Mouse (Mus musculus) layer of hippocampus, adult 9-10 months (tissue): Measurements from ENCODE around the gene Disp1.

Experiments used
- DNase-seq: peaks from one replicate; pipeline ENCODE4 v3.0.0; 2022; ENCODE audit warnings: low spot score

The Disp1 gene

GRCm38 (mm10) chr1:183127246-183127645, 94.1 kb downstream of the Disp1 start:
- DNase-seq = no peak

- DNase-seq = no peak
These were observed 97.6 kb downstream of the Disp1 start for GRCm38 (mm10) chr1:183123725-183124124.

GRCm38 (mm10) chr1:183120341-183120923, 100.9 kb downstream of the Disp1 start:
- DNase-seq = no peak

GRCm38 (mm10) chr1:183117827-183118825, 103.2 kb downstream of the Disp1 start:
- no peak for DNase-seq

- no peak for DNase-seq
These were observed 104.1 kb downstream of the Disp1 start for GRCm38 (mm10) chr1:183116946-183117826.

- no peak for DNase-seq
These were observed 104.9 kb downstream of the Disp1 start for GRCm38 (mm10) chr1:183116441-183116840.

GRCm38 (mm10) chr1:183115076-183115475, 106.2 kb downstream of the Disp1 start:
- DNase-seq = no peak

GRCm38 (mm10) chr1:183114554-183114953, 106.8 kb downstream of the Disp1 start:
- DNase-seq = no peak

- DNase-seq = no peak
These were observed 107.8 kb downstream of the Disp1 start for GRCm38 (mm10) chr1:183113546-183113945.

- no peak for DNase-seq
These were observed 113.8 kb downstream of the Disp1 start for GRCm38 (mm10) chr1:183107476-183107875.

GRCm38 (mm10) chr1:183104696-183105095, 116.6 kb downstream of the Disp1 start:
- no peak for DNase-seq

GRCm38 (mm10) chr1:183102775-183103174, 118.5 kb downstream of the Disp1 start:
- DNase-seq = no peak

- DNase-seq = no peak
These were observed 119.2 kb downstream of the Disp1 start for GRCm38 (mm10) chr1:183102153-183102552.

- no peak for DNase-seq
These were observed 120.0 kb downstream of the Disp1 start for GRCm38 (mm10) chr1:183101371-183101770.

GRCm38 (mm10) chr1:183100245-183100644, 121.1 kb downstream of the Disp1 start:
- no peak for DNase-seq

GRCm38 (mm10) chr1:183099686-183100085, 121.6 kb downstream of the Disp1 start:
- DNase-seq = no peak

- DNase-seq = no peak
These were observed 123.7 kb downstream of the Disp1 start for GRCm38 (mm10) chr1:183097606-183098005.

- DNase-seq = no peak
These were observed 125.8 kb downstream of the Disp1 start for GRCm38 (mm10) chr1:183095454-183096088.

- DNase-seq = no peak
These were observed 129.0 kb downstream of the Disp1 start for GRCm38 (mm10) chr1:183092296-183092695.

GRCm38 (mm10) chr1:183091203-183091602, 130.1 kb downstream of the Disp1 start:
- no peak for DNase-seq

GRCm38 (mm10) chr1:183088661-183089060, 132.7 kb downstream of the Disp1 start:
- DNase-seq = no peak

- DNase-seq = no peak
These were observed 134.5 kb downstream of the Disp1 start for GRCm38 (mm10) chr1:183086843-183087242.
